Mouse (Mus musculus): ENCODE results near the gene Tmem255a.
A peak's percentile ranks its signal among the peaks of the same experiment; 100 is the strongest.

The Tmem255a gene

DNA sequence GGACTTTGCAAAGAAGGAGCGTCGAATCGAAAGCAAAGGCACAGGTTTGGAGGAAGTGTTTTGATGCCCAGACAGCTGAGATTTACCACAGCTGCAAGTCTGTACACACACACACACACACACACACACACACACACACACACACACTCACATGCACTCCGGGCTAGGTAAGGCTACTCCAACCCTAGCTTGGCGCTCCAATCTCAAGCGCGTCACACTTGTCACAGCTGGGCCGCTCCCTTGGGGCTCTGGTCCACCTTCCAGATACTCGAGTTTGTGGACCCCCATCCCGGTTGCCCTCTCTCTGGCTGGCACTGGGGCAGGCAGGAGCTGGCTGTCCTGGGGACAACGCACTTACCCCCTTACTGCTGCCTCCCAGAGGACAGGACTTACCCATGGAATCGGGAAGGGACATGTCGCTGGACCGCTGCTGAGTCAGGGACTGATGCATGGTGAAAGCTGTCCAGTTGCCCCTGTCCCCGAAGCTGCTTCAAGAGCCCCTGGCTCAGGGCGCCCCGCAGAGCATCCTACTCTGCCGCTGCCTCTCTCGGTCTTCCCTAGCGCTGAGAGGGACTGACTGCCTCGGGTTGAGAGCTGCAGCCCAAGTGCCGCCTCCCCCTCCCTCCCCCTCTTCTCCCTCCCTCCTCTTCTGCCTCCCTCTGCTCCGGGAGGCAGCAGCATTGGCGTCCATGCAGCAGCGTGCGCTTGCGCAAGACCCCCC, at the start of gene Tmem255a:
Gene Tmem255a (minus strand): TSS at position 589 of the 721 bp plus-strand sequence.
- DNase-seq, result peak; percentile 5

DNA sequence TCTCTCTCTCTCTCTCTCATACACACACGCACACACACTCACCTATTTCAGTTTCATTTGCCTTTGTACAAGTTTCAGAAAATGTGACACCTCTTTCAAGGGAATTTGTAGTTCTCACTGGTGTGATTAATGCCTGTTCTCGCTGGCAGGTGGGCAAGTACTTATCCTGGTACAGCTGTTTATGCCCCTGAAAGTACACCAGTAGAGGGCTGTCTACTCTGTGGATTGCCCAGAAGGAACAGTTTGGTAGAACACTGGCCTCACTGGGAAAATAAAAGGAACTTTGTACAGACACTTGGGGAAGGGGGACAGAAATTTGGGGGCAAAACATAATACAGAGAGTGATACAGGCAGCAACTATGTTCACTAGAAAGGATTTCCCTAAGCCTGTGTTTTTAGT, 7.4 kb upstream of the Tmem255a start:
- DNase-seq, result peak; percentile 1

DNA sequence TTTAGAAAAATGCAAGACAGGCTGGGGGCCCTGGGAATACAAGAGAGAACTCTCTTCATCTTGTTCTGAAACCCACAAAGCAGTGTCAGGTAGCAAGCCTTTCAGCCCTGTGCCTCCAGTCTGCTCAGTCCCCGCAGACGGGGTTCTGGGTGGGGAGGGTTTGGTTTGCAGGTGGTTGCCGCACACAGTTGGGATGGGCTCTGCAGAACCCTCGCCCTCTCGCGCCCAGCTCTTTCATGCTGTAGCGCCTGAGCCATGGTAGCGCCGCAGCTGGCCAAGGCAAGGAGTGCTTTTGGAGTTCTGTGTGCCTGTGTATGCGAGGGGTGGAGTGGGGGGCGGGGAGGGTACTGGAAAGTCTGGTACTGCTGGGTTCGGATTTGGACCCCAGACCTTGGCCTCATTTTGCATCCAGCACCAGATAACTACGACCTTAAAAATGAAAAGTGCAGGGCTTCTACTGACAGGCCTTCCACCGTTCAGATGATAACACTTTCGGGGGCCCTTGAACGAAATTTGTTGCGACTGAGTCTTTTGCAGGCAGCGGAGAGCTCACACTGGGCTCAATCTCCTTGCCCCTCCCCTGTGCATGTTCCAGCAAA, 1.8 kb downstream of the Tmem255a start:
- DNase-seq, result peak; percentile 7

DNA sequence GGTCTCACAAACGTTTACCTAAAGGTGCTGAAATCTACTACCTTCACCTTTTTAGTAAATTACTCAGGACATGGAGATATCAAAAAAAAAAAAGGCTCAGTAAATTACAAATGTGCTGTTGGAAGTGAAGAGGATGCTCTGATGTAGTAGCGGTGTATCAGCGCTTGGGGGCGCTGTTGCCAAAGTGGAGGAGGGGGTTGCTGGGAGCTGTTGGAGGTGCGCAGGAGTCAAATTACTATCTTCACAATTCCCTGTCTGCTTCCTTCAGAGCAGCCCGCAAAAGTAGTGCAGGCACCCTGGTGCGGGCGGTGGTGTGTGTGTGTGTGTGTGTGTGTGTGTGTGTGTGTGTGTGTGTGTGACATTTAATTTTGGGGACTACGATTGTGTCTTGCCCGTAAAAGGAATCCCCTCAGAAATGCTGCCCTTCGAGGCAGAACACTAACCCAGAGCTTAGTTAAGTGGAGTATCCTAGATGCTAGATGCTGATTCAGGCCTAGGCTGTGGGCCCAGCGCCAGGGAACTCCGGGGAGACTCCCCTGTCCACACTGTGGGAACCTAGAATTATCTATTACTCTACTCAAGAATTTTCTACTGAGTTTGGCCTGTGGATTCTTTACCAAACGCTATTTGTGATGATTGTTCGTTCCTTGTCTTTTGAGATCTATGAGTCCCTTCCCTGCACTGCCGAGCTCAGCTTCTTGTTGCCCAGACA, 2.4 kb downstream of the Tmem255a start:
- DNase-seq, result peak; percentile 22

DNA sequence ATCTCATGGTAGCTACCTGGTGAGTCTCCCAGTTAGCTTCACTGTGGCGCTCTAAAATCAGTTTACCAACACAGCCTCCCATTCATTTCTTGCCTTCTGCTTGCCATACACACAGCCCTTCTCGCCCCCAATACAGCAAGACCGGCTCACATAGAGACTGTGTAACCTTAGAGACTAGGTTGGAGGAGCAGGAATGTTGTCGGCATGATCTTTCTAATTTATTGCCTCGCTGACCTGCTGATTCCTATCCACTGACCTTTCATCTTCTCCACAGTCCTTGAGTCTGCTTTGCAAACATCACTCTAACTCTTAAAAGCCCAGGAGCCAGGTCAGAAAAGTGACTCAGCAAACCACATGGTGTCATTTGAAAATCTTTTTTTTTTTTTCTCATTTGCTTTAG, 4.6 kb downstream of the Tmem255a start:
- no peak for DNase-seq

DNA sequence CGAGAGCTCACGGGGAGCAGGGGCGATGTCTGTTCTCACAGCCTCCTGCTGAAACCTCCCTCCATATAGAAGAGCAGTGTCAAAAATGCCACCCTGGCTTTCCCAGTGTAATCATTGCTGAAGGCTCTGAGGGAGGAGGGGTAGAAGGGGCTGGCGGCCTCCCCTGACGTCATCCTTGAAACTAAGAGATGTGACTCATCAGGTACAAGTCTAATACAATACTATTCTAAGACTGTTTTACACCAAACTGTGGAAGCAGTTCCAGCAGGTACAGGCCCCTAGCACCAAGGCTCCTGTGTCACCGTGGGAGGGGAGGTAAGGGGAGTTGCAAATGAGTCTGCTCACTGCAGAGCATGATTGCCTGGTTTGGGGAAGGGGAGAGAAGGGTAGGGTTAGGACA, 5.1 kb downstream of the Tmem255a start:
- DNase-seq, result no peak

DNA sequence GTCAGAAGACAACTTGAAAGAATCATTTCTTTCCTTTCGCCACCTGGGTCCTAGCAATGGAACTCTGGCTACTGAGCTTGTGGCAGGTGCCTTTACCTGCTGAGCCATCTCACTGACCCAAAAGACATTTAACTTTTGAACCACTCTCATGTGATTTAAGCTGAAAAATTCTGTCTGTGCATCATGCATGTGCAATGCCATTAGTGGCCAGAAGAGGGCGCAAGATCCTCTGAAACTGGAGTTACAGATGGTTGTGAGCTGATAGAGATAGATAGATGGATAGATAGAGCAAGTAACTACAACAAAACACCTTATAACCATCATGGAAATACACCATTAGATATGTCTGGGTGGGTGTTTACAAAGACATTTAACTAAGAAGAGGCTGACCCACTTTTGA, 14.5 kb downstream of the Tmem255a start:
- no peak for DNase-seq

DNA sequence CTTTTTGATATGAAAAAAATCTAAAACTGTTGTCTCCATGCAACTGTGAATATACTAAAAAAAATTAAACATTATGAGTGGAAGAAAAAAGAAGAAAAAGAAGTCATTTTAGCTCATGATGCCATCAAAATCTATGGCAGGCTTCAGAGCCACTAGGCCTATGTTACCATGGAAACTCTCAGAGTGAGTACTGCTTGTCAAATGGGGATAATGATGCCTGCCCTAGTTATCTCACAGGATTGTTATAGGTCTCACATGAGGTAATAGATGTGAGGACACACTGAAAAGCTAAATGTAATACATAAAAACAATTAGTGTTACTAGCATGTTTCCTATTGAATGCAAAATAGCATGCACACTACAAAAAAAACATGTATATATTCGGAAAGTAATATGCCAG, 22.4 kb downstream of the Tmem255a start:
- no peak for DNase-seq

DNA sequence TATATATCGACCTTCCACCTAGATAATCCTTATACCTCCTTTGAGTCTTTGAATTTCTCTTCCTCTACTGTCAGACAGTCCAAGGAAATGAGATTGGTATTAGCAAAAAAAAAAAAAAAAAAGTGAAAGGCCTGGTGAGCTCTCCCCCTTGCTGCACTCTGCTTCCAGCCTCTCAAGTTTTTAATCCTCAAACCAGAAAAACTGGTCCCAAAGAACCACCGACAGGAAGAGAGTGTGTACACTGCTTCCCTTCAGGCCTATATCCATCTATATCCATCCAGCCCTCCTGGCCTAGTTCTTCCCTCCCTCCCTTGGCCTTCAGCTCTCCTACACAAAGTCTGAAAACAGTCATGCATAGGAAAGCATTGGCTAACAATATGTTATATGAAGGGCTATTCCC, 29.5 kb downstream of the Tmem255a start:
- DNase-seq, result no peak

DNA sequence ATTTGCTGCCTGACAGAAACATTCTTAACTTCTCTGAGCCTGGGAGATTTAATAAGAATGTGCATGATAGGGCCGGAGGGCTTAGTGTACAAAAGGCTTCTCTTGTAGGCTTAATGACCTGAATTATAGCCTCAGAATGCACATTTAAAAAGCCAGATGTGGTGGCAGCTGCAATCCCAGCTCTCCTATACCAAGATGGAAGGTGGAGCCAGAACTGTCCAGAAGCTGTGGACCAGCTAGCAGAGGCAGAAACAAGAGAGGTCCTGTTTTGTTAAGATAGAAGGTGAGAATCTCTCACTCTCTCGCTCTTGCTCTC, 34.6 kb downstream of the Tmem255a start:
- no peak for DNase-seq

DNA sequence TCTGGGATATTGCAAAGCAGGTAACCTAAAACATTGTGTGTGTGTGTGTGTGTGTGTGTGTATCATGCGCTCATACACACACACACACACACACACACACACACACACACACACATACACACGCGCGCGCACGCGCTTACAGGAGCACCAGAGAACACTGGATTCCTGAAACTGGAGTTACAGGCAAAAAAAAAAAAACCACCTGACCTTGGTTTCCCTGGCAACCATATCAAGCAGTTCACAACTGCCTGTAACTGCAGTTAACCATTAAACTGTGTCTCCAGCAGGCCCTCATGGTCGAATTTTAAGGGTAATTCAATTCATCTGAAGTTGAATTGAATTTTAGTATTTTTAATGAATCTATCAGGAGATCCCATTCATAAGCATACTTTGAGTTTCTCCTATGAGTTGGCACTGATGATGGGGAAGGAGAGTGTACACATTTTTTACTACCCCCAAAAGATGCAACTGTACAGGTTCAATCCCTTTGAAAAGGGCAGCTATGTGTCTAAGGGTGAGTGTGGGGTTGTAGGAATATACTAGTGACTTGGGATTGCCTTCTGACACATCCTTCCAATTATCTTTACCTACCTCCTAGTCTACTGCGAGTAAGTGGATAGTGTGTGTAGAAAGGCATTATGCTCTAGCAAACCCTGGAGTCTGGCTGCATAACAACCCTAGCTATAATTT, 35.1 kb downstream of the Tmem255a start:
- DNase-seq, result peak; percentile 42

DNA sequence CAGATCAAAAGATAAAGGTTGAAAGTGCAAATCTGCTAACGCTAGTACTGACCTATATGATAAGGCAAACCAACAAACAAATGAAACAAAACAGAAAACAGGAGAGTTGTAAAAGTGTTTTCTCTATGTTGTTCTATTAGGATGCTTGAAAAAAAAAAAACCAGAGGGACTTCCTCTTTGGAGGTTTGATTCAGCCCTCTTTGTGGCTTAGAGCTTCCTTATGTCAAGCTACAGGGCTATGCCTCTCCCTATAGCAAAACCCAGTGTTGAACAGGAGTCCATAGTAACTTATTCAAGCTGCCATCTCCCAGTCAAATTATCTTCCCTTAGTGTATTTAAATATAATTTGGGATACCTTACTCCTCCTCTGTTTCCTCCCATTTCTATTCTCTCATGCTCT, 44.8 kb downstream of the Tmem255a start:
- no peak for DNase-seq

DNA sequence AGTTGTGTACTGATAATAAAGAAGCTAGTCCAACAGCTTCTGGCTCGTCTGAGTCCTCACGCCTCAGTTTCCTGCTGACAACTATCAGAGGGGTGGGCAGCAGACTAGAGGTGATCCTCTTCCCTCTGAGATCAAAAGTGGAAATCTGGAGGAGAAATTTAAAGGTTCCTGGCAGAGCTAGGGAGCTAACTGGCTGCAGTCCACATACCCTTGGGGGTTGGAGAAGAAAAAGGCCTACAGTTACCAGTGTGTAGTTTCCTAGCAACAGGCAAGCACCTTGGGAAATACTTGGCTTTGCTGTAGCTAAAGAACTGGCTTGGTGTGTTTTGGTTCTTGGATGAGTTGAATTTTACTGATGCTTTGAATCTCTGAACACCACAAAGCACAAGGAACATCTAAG, 50.4 kb downstream of the Tmem255a start:
- no peak for DNase-seq

DNA sequence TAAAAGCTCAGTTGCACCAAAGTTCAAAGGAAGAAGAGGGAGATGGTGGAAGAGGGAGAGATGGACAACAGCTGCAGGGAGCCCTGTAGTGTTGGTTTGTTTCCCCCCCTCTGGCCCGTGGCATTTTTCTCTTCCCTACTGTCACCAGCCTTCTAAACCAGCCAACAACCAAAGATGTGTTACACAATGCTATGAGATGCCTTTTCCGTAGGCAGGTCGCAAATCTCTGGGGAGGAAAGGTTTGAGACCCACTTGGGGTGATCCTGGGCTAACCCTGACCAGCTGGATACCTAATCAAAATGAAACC, 61.8 kb downstream of the Tmem255a start:
- no peak for DNase-seq

DNA sequence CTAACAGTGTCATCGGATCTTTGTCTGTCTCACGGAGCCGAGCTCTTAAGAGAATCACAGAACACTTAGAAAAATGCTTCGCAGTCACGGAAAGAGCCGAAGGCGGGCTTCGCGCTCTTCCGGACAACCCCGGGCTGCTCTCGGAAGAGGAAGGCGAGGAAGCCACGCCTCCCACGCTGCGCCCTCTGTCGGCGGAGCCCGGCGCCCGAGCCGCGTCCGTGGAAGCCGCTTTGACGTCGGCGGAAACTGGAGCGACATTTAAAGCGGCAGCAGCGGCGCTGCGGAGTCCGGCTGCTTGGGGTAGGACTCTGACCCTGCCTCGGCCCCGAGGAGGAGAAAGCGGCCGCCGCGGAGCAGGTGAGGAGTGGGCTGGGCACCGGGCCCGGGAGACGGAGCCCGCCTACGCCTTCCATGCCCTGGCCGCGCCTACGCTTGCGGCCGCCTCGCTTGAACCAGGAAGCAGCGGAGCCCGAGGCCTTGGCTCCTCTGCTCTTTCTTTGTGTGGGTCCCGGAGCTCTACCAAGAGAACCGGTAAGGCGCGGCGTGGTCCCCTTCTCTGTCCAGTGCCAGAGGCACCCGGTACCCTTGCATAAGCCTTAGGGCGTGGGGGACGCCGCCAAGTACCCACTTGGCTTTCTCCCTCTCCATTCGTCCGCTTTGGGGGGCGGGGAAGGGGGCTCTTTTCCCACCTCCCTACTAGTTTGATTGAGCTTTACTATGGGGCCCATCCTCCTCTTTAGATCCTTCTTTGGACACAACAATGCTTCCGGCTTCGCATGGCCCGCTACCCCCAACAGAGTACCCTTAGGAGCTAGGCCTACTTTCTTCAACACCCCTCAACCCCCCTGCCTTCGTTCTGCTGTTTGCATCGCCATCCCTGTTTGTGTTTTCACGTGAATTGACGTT, 62.4 kb downstream of the Tmem255a start, which contains the start of gene Zbtb33:
Gene Zbtb33 (plus strand): TSS at position 242 of the 906 bp plus-strand sequence.
- DNase-seq, result peak; percentile 92

DNA sequence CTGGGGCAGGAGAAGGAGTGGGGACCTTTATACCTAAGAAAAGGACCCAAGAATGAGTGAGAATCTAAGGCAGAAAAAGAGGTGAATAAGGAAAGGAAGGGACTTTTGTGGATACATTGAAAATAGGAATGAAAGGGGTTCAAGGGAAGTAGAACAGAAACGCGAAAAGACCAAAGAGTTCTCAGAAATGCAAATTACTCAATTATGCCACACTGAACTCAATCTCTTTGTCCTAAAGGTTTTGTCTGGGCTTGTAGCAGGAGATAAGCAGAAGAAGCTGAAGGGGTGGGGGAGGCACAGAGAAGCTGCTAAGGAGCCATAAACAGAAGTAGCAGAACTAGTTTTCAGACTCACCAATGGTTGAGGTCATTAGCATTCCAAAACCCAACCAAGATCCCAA, 66.7 kb downstream of the Tmem255a start:
- no peak for DNase-seq

DNA sequence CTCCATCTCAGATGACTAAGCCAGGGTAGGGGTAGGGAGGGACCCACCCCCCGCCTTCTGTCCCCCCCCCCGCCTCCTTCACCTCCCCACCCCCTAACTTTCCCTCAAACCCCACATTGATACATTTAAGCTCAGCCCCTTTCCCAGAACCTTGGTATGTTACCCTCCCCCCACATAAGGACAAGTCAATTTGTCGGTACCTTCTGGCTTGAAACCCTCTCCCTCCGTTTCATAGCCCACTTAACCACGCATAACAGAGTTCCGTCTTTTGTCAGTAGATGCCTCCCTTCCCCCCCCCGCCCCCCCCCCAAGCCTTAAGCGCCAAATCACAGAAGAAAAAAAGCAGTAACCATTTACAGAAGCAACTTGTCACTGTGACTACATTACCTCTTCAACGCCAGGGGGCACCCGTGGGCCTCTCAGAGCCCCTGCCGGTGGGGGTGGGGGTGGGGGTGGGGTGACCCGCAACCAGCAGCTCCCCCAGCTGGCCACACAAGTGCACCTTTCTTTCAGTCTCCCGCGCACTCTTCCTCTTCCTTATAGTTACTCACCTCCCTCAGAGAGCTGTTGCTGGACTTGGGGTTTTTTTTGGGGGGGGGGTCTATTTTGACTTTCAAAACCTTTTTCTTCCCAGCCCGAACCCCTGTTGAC, 70.5 kb downstream of the Tmem255a start:
- DNase-seq, result peak; percentile 73

DNA sequence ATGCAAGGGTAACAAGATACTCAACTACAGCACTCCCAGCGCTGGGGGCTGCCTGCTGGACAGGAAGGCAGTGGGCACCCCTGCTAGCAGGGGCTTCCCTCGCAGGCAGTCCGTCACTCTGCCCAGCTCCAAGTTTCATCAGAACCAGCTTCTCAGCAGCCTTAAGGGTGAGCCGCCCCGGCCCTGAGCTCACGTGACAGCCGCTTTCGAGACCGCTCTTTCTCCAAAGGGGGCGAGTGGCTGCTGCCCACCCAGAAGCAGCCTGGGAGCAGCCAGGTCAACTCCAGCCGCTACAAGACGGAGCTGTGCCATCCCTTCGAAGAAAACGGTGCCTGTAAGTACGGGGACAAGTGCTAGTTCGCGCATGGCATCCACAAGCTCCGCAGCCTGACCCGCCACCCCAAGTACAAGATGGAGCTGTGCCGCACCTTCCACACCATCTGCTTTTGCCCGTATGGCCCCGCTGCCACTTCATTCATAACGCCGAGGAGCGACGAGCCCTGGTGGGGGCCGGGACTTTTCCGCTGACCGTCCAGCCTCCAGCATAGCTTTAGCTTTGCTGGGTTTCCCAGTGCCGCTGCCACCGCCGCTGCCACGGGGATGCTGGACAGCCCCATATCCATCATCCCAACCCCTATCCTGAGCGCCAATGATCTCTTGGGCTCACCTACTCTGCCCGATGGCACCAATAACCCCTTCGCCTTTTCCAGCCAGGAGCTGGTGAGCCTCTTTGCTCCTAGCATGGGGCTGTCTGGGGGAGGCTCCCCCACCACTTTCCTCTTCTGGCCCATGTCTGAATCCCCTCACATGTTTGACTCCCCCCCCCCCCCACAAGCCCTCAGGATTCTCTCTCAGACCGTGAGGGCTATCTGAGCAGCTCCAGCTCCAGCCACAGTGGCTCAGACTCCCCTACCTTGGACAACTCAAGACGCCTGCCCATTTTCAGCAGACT, 71.3 kb downstream of the Tmem255a start:
- DNase-seq, result no peak

DNA sequence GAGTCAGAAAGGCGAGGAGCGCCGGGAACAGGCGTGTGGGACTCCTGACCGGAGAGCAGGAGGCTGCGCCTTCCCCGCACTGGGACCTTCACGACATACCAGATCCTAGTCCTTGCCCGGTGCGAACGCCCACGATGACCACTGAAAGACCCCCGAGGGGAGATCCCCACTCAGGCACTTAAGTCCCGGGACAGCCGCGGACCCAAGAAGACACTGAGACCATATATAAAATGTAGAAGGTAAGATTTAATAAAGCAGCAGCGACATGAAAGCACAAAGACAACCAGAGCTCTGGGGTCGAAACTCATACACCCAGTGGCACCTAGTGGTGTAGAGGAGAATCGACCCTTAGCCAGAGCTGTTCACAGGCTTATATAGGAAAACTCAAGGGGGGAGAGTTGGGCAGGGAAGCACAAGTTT, 72.3 kb downstream of the Tmem255a start:
- DNase-seq, result peak; percentile 61

DNA sequence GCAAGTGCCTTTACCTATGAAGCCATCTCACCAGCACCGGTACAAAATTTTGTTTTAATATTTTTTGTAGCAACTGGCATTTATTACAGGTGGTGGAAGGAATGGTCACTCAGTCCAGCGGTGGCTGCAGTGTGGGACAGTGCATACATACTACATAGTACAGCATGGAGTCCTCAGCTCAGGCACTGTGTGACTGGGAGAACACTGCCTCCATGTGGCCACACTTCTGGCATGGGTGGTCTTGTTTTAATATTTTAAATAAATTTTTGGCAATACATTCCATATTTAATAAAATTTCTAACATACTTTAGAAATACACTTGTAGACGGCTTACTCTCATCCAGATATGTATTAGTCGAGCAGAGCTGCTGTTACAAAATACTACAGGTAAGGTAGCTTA, 85.6 kb downstream of the Tmem255a start:
- DNase-seq, result no peak

DNA sequence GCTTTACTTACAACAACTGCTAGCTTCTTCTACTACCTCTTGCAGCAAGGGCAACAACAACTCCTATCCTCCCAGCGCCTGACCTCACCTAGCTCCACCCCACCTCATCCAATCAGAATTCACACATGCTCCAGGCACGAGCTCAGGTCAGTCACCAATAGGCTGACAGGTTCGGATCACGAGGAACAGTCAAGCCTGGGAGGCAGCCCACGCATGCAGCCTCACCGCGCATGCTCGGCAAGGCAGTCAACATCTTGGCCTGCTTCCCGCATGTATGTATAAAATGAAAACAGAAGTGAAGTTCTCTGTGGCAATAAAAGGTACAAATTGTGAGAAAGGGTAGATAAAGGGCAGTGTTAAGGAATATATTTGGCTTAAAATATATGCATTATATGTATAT, 86.2 kb downstream of the Tmem255a start:
- no peak for DNase-seq
